Mouse (Mus musculus) heart, embryonic 14.5 days (tissue): ENCODE measurements at regions not wholly inside any gene's neighbourhood (a gene's known extent, or its start where the extent isn't known, plus 50 kb on each side); places are given as distances from the start of the nearest gene placed in this dataset.

Experiments used
- ATAC-seq: fragments of 200-750 bp; cut with Nextera tagmentation; 2 replicates; pipeline ENCODE4 v1.8.0; 2017; ENCODE audit warnings: low read depth, moderate TSS enrichment; ENCODE audit not compliant: insufficient number of reproducible peaks, insufficient read depth, low FRiP score
- H3K27ac ChIP-seq, 2 experiments: fragments of 200-500 bp in 1 of 2; fragments of 300-500 bp in 1 of 2; sonication (generic) in 1 of 2; replicated peaks in 1 of 2; 2 replicates each; pipeline ENCODE4 v1.5.1; 2012 to 2014; ENCODE audit warnings: low read depth in 2 of 2, low read length in 2 of 2, control low read depth in 1 of 2, mild to moderate bottlenecking in 1 of 2, mixed read lengths in 1 of 2; ENCODE audit not compliant: control insufficient read depth in 1 of 2, insufficient read depth in 1 of 2
- H3K27me3 ChIP-seq: fragments of 300-500 bp; sonication (generic); 2 replicates; pipeline ENCODE4 v1.6.1; 2014; ENCODE audit warnings: mild to moderate bottlenecking, low read length, control low read depth; ENCODE audit not compliant: control insufficient read depth, insufficient read depth
- H3K36me3 ChIP-seq: fragments of 300-500 bp; sonication (generic); 2 replicates; pipeline ENCODE4 v1.6.1; 2014; ENCODE audit warnings: mild to moderate bottlenecking, control low read depth, low read length, mixed read lengths; ENCODE audit not compliant: control insufficient read depth, insufficient read depth
- H3K4me1 ChIP-seq, 2 experiments: fragments of 200-500 bp in 1 of 2; fragments of 300-500 bp in 1 of 2; sonication (generic) in 1 of 2; 2 replicates each; pipeline ENCODE4 v1.6.1; 2012 to 2014; ENCODE audit warnings: low read length in 2 of 2, control low read depth in 1 of 2, mixed read lengths in 1 of 2; ENCODE audit not compliant: control insufficient read depth in 2 of 2, insufficient read depth in 2 of 2
- H3K4me2 ChIP-seq: fragments of 300-500 bp; sonication (generic); 2 replicates; pipeline ENCODE4 v1.6.1; 2014; ENCODE audit warnings: mild to moderate bottlenecking, low read length
- H3K4me3 ChIP-seq, 2 experiments: fragments of 200-500 bp in 1 of 2; fragments of 300-500 bp in 1 of 2; sonication (generic) in 1 of 2; 2 replicates each; pipeline ENCODE4 v1.5.1; 2012 to 2014; ENCODE audit warnings: low read length in 2 of 2, mild to moderate bottlenecking in 2 of 2, control low read depth in 1 of 2, low read depth in 1 of 2, moderate library complexity in 1 of 2; ENCODE audit not compliant: control insufficient read depth in 1 of 2, insufficient read depth in 1 of 2
- H3K9ac ChIP-seq: fragments of 300-500 bp; sonication (generic); 2 replicates; pipeline ENCODE4 v1.6.1; 2014; ENCODE audit warnings: mild to moderate bottlenecking, low read length
- H3K9me3 ChIP-seq: fragments of 300-500 bp; sonication (generic); 2 replicates; pipeline ENCODE4 v1.6.1; 2016; ENCODE audit warnings: low read length, control low read depth; ENCODE audit not compliant: control insufficient read depth
- WGBS: fragments of 180-500 bp; shearing (Covaris S2); extraction: QIAGEN DNeasy Blood & Tissue Kit; methylation state at CpG from one replicate; pipeline ENCODE4 v1.1.7; 2014; 5-methylcytosine and 5-hydroxymethylcytosine counted together

DNA sequence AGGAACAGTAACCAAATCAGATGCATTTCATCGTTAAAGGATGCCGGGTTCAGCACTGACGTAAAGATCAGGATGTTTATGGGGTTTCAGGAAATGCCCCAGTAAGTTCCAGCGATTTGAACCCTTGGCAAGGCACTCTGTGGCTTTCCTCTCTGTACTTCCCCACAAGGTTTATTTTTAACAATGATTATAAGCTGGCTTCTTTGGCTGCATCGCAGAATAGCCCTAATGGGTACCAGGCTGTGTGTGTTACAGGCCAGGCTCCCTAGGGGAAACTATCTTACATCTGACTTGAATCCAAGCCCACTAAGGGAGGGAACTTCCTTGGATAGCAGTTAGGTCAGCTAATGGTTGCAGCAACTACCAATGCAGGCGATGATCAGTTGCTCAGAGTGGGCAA lies 1836.7 kb downstream of the 9330182O14Rik start:
- Histone ChIP-seq H3K9me3 (no peaks in the 10 kb centered on the region), H3K4me3 (no peak overlapping the region), H3K36me3 (no peaks in the 10 kb centered on the region), H3K27ac (no peak overlapping the region), H3K4me2 (no peak overlapping the region), H3K27me3 (no peaks in the 10 kb centered on the region), H3K9ac (no peak overlapping the region), H3K4me1 (no peaks in the 10 kb centered on the region; a peak in 1 of 4 replicates)
- ATAC-seq, result no peak
- WGBS, result 64% methylated on average over 6 of the region's 6 CpGs

GRCm38 (mm10) chr15:41973263-41973662 lies 1839.1 kb downstream of the 9330182O14Rik start:
- ATAC-seq, result no peak
- 7% methylated on average over 8 of the region's 8 CpGs for WGBS

GRCm38 (mm10) chr15:41977196-41977595 lies 1843.0 kb downstream of the 9330182O14Rik start:
- 92% methylated on average over 2 of the region's 2 CpGs for WGBS
- Histone ChIP-seq H3K27me3 (no peaks in the 10 kb centered on the region), H3K36me3 (no peaks in the 10 kb centered on the region), H3K4me2 (no peak overlapping the region), H3K4me1 (no peaks in the 10 kb centered on the region), H3K4me3 (no peak overlapping the region), H3K9ac (no peak overlapping the region), H3K9me3 (no peaks in the 10 kb centered on the region), H3K27ac (no peak overlapping the region)
- ATAC-seq, result no peak

More at GRCm38 (mm10) chr15:41973263-41973662, 1839.1 kb downstream of the 9330182O14Rik start:
- no peak overlapping the region for H3K4me2 ChIP-seq
- H3K9ac ChIP-seq, result no peak overlapping the region
- no peak overlapping the region for H3K4me3 ChIP-seq
- H3K36me3 ChIP-seq, result no peaks in the 10 kb centered on the region
- no peak overlapping the region for H3K27ac ChIP-seq
- no peaks in the 10 kb centered on the region for H3K27me3 ChIP-seq
- no peaks in the 10 kb centered on the region; a peak in 1 of 4 replicates for H3K4me1 ChIP-seq
- H3K9me3 ChIP-seq, result no peaks in the 10 kb centered on the region

GRCm38 (mm10) chr15:41977649-41978231 lies 1843.6 kb downstream of the 9330182O14Rik start:
- Histone ChIP-seq H3K9ac (no peak overlapping the region), H3K4me1 (no peaks in the 10 kb centered on the region), H3K4me3 (no peak overlapping the region), H3K4me2 (no peak overlapping the region), H3K36me3 (no peaks in the 10 kb centered on the region), H3K27ac (no peak overlapping the region), H3K9me3 (no peaks in the 10 kb centered on the region), H3K27me3 (no peaks in the 10 kb centered on the region)
- no peak for ATAC-seq
- WGBS, result 78% methylated on average over 12 of the region's 12 CpGs

DNA sequence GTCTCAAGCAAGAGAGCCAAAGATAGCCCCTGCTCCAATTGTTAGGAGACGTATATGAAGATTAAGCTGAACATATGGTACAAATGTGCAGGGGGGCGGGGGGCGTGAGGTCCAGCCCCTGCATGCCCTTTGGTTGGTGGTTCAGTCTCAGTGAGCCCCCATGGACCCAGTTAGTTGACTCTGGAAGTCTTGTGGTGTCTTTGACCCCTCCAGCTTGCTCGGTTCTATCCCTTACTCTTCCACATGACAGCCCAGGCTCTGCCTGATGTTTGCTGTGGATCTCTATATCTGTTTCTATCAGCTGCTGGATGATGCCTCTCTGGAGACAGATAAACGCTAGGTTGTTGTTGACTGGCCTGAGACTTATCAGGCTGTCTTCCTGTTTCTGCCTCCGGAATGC lies 1849.1 kb downstream of the 9330182O14Rik start:
- no peaks in the 10 kb centered on the region for H3K4me1 ChIP-seq
- H3K36me3 ChIP-seq, result no peaks in the 10 kb centered on the region
- no peak overlapping the region for H3K9ac ChIP-seq
- H3K27me3 ChIP-seq, result no peaks in the 10 kb centered on the region
- H3K27ac ChIP-seq, result no peak overlapping the region
- no peak overlapping the region for H3K4me3 ChIP-seq
- 65% methylated on average over 6 of the region's 6 CpGs for WGBS
- ATAC-seq, result no peak
- no peak overlapping the region for H3K4me2 ChIP-seq
- H3K9me3 ChIP-seq, result no peaks in the 10 kb centered on the region

GRCm38 (mm10) chr15:41984267-41984666 lies 1850.1 kb downstream of the 9330182O14Rik start:
- Histone ChIP-seq H3K36me3 (no peaks in the 10 kb centered on the region), H3K4me1 (no peaks in the 10 kb centered on the region), H3K27me3 (no peaks in the 10 kb centered on the region), H3K4me2 (no peak overlapping the region), H3K27ac (no peak overlapping the region), H3K9me3 (no peaks in the 10 kb centered on the region), H3K4me3 (no peak overlapping the region), H3K9ac (no peak overlapping the region)
- no peak for ATAC-seq
- 88% methylated on average over 4 of the region's 4 CpGs for WGBS

DNA sequence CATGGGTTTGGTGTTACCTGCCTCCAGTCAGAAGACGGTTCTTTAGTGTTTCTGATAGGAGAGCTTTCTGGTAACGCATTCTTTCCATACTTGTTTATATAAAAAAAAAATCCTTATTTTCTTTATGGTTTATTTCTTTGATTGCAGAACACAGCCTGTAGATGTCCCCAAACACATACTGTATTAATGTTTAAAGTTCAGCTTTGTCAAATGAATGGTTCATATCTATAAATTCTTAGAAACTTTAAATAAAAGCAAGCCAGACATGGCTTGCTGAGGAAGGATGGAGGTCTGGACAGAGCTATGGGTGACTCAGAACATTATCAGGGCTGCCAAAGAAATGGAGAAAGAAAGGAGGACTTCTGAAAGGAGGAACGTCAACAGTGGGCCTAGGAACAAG lies 1852.1 kb downstream of the 9330182O14Rik start:
- Histone ChIP-seq H3K9ac (no peak overlapping the region), H3K36me3 (no peaks in the 10 kb centered on the region), H3K27me3 (no peaks in the 10 kb centered on the region), H3K27ac (no peak overlapping the region), H3K4me3 (no peak overlapping the region), H3K4me1 (no peaks in the 10 kb centered on the region), H3K9me3 (no peaks in the 10 kb centered on the region), H3K4me2 (no peak overlapping the region)
- no peak for ATAC-seq
- WGBS, result 56% methylated on average over 3 of the region's 3 CpGs

GRCm38 (mm10) chr15:41989065-41989464 lies 1854.9 kb downstream of the 9330182O14Rik start:
- Histone ChIP-seq H3K4me3 (no peak overlapping the region), H3K27ac (no peak overlapping the region), H3K4me2 (no peak overlapping the region), H3K9me3 (no peaks in the 10 kb centered on the region), H3K4me1 (no peaks in the 10 kb centered on the region), H3K27me3 (no peaks in the 10 kb centered on the region), H3K36me3 (no peaks in the 10 kb centered on the region), H3K9ac (no peak overlapping the region)
- 54% methylated on average over 2 of the region's 2 CpGs for WGBS
- ATAC-seq, result no peak
